In the genomic region with DNA sequence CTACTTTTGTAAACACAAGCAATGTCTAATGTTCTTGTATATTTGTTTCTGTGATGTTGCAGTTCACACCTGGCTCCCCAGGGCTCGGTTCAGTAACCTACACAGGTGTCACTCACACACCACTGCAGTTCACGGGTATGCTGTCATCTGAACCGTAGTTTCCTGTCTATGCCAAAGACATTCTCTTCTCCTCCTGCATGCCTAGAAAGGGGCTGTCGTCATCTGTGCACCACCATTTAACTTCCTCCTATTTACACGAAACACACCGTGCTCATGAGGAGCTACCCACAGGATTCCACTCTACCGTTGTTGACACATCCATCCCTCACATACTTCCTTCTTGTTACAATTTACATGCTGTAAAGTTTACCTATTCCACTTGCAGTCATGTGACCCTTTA, we compare ENCODE assay signal across 17 mouse cellular contexts. TPM values are rescaled to one million over a fixed set of nuclear protein-coding genes. Genes with fewer than 3 reads are reported as not detected.
DNase-seq lines count a peak whose midpoint lies in the region; ATAC-seq lines count a peak whose summit lies in the region.
"Had no signal": no experiment of that assay in that cellular context is flagged by ENCODE, and none has a peak within 500 bp of the region (broad histone marks: within the 10 kb centered on the region; RNA-seq: fewer than 3 reads in every experiment).

No protein-coding gene starts in this region.

- peak; percentile 80 for DNase-seq in A20 (ENCODE audit: low read depth, low spot score)
- DNase-seq in B cell, adult 2 months: peak; percentile 15 to 32
- no peak for DNase-seq in right cerebral cortex, adult 2 months (ENCODE audit: low spot score in 2 of 2)
- no peak for DNase-seq in kidney, postnatal 4 days
- DNase-seq: adrenal gland, adult 8-10 months; cerebellum, adult 2 months; cerebellum, postnatal 14 days; forebrain, postnatal 0 days; kidney, adult 8-10 months; kidney, postnatal 10 days; lung, postnatal 36 days; midbrain, embryonic 14.5 days; right cerebral cortex, postnatal 14 days; thymus, adult 18-20 months had no signal

- ATAC-seq in granulocyte monocyte progenitor cell, adult 5-6 weeks (replicated peaks; ENCODE audit: poor library complexity, severe bottlenecking): peak; percentile 77
- ATAC-seq in neutrophil, adult 5-6 weeks (ENCODE audit: extremely low read depth, insufficient number of reproducible peaks, low FRiP score, poor library complexity, severe bottlenecking): peak; percentile 56; the same call in 1 of the 2 replicates
- ATAC-seq: forebrain, postnatal 0 days; intestine, embryonic 16.5 days had no signal

RNA-seq across cellular contexts. Expression of gene Nr4a2, which starts 52.7 kb away (rescaled TPM):
- 4.5 and 4.9 TPM in 2 replicates for total RNA-seq in granulocyte monocyte progenitor cell, adult 5-6 weeks (2014; fragmentation: Nextera tagmentation)
- 1.3 and 2.1 TPM in 2 replicates for total RNA-seq in granulocyte monocyte progenitor cell, adult 5-6 weeks (2017)
- 0.37 TPM in 1 of 2 replicates, not detected in the other for total RNA-seq in neutrophil, adult 5-6 weeks (2017)

Comparison
In these comparisons a context has a peak if more than half of its experiments do, and no peak if none do; other contexts are left out.
1. DNase-seq: peak in A20 (single experiment) and B cell, adult 2 months (2 of 2); none in right cerebral cortex, adult 2 months (0 of 2) and kidney, postnatal 4 days (0 of 2).